Mouse (Mus musculus): ENCODE measurements around the gene Psmb8. TPM values are rescaled to one million over a fixed set of nuclear protein-coding genes. Genes with fewer than 3 reads are reported as not detected.

The Psmb8 gene
- polyA plus RNA-seq, 1 experiment from 2014 or later = 13.7 TPM

DNA sequence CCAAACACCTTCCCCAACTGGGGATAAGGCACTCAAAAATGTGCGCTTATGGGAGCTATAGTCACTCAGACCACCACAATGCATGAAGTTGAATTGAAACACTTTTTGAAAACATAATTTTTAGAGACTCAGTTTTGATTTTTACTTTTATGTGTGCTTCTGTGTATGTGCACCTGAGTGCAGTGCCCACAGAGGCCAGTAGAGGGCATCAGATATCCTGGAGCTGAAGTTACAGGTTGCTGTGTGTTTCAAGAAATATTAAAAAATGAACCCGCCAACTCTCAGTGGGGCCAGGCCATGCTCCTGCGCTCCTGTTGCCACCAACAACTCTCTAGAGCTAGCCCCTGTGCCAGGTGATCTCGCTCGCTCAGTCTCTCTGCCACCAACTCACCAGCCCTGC, 25.0 kb upstream of the Psmb8 start:
- no peaks in the 10 kb centered on the region for H3K36me3 ChIP-seq (ENCODE audit: control insufficient read depth, insufficient read depth, low read length)
- no peak overlapping the region for H3K9ac ChIP-seq (ENCODE audit: low read length)
- H3K4me3 ChIP-seq (ENCODE audit: low read depth, low read length) = no peak overlapping the region
- ATAC-seq (replicated peaks; ENCODE audit: low FRiP score, low TSS enrichment, low read depth) = no peak
- no peak for DNase-seq (ENCODE audit: low spot score)
- no peak overlapping the region for H3K27ac ChIP-seq (ENCODE audit: low read depth)
- H3K27me3 ChIP-seq (replicated peaks; ENCODE audit: control insufficient read depth, insufficient read depth, low read length) = 0 out of 2 replicates have a peak, but pooled peaks cover 7% of the 10 kb centered on the region
- H3K4me1 ChIP-seq (replicated peaks; ENCODE audit: control insufficient read depth, insufficient read depth, low read length) = no peaks in the 10 kb centered on the region
- 90% methylated on average over 5 of the region's 5 CpGs for WGBS
- peaks cover 7% of the 10 kb centered on the region for H3K9me3 ChIP-seq (ENCODE audit: control insufficient read depth, low read length)
- no peak overlapping the region for H3K4me2 ChIP-seq (ENCODE audit: low read length)

- Histone ChIP-seq H3K27me3 (replicated peaks; ENCODE audit: control insufficient read depth, insufficient read depth, low read length) (0 out of 2 replicates have a peak, but pooled peaks cover 7% of the 10 kb centered on the region), H3K27ac (ENCODE audit: low read depth) (no peak overlapping the region), H3K4me2 (ENCODE audit: low read length) (no peak overlapping the region), H3K9me3 (ENCODE audit: control insufficient read depth, low read length) (peaks cover 7% of the 10 kb centered on the region), H3K4me1 (replicated peaks; ENCODE audit: control insufficient read depth, insufficient read depth, low read length) (no peaks in the 10 kb centered on the region), H3K9ac (ENCODE audit: low read length) (no peak overlapping the region), H3K4me3 (ENCODE audit: low read depth, low read length) (no peak overlapping the region), H3K36me3 (ENCODE audit: control insufficient read depth, insufficient read depth, low read length) (no peaks in the 10 kb centered on the region)
- WGBS = 74% methylated on average over 1 of the region's 1 CpGs
- ATAC-seq (replicated peaks; ENCODE audit: low FRiP score, low TSS enrichment, low read depth) = no peak
- no peak for DNase-seq (ENCODE audit: low spot score)
These were observed 23.4 kb upstream of the Psmb8 start for GRCm38 (mm10) chr17:34174075-34174474.

- H3K27me3 ChIP-seq (replicated peaks; ENCODE audit: control insufficient read depth, insufficient read depth, low read length) = no peaks in the 10 kb centered on the region
- no peaks in the 10 kb centered on the region for H3K4me1 ChIP-seq (replicated peaks; ENCODE audit: control insufficient read depth, insufficient read depth, low read length)
- no peak overlapping the region for H3K9ac ChIP-seq (ENCODE audit: low read length)
- WGBS = 67% methylated on average over 4 of the region's 4 CpGs
- ATAC-seq (replicated peaks; ENCODE audit: low FRiP score, low TSS enrichment, low read depth) (no peak), DNase-seq (ENCODE audit: low spot score) (no peak)
- H3K9me3 ChIP-seq (ENCODE audit: control insufficient read depth, low read length) = peaks cover 7% of the 10 kb centered on the region
- H3K27ac ChIP-seq (ENCODE audit: low read depth) = no peak overlapping the region
- no peaks in the 10 kb centered on the region for H3K36me3 ChIP-seq (ENCODE audit: control insufficient read depth, insufficient read depth, low read length)
- H3K4me3 ChIP-seq (ENCODE audit: low read depth, low read length) = no peak overlapping the region
- no peak overlapping the region for H3K4me2 ChIP-seq (ENCODE audit: low read length)
These were observed 20.3 kb upstream of the Psmb8 start for GRCm38 (mm10) chr17:34177179-34177578.

DNA sequence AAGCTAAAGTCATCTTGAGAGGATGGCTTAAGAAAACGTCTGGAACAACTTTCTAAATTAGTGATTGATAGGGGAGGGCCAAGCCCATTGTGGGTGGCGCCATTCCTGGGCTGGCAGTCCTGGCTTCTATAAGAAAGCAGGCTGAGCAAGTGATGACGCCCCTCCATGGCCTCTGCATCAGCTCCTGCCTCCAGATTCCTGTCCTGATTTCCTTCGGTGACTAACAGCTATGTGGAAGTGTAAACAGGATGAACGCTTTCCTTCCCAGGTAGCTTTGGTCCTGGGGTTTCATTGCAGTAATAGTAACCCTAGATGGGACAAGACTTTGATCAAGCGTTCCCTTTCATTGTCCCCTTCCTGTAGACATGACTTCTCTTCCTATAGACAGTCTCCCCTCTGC, 18.5 kb upstream of the Psmb8 start:
- no peak overlapping the region for H3K27ac ChIP-seq (ENCODE audit: low read depth)
- no peak overlapping the region for H3K4me3 ChIP-seq (ENCODE audit: low read depth, low read length)
- DNase-seq (ENCODE audit: low spot score) = no peak
- no peak overlapping the region for H3K4me2 ChIP-seq (ENCODE audit: low read length)
- H3K27me3 ChIP-seq (replicated peaks; ENCODE audit: control insufficient read depth, insufficient read depth, low read length) = peaks cover 5% of the 10 kb centered on the region; the same call in 1 of the 2 replicates
- H3K36me3 ChIP-seq (ENCODE audit: control insufficient read depth, insufficient read depth, low read length) = no peaks in the 10 kb centered on the region
- H3K9ac ChIP-seq (ENCODE audit: low read length) = no peak overlapping the region
- no peak for ATAC-seq (replicated peaks; ENCODE audit: low FRiP score, low TSS enrichment, low read depth)
- H3K4me1 ChIP-seq (replicated peaks; ENCODE audit: control insufficient read depth, insufficient read depth, low read length) = no peaks in the 10 kb centered on the region
- peaks cover 7% of the 10 kb centered on the region for H3K9me3 ChIP-seq (ENCODE audit: control insufficient read depth, low read length)
- 61% methylated on average over 6 of the region's 6 CpGs for WGBS

GRCm38 (mm10) chr17:34179913-34180859, 17.3 kb upstream of the Psmb8 start:
- H3K4me1 ChIP-seq (replicated peaks; ENCODE audit: control insufficient read depth, insufficient read depth, low read length) = no peaks in the 10 kb centered on the region
- WGBS = 71% methylated on average over 13 of the region's 13 CpGs
- DNase-seq (ENCODE audit: low spot score) (no peak), ATAC-seq (replicated peaks; ENCODE audit: low FRiP score, low TSS enrichment, low read depth) (no peak)
- no peak overlapping the region for H3K9ac ChIP-seq (ENCODE audit: low read length)
- no peaks in the 10 kb centered on the region for H3K36me3 ChIP-seq (ENCODE audit: control insufficient read depth, insufficient read depth, low read length)
- H3K9me3 ChIP-seq (ENCODE audit: control insufficient read depth, low read length) = peaks cover 7% of the 10 kb centered on the region
- H3K4me3 ChIP-seq (ENCODE audit: low read depth, low read length) = no peak overlapping the region
- no peak overlapping the region for H3K4me2 ChIP-seq (ENCODE audit: low read length)
- peaks cover 6% of the 10 kb centered on the region; the same call in 1 of the 2 replicates for H3K27me3 ChIP-seq (replicated peaks; ENCODE audit: control insufficient read depth, insufficient read depth, low read length)
- no peak overlapping the region for H3K27ac ChIP-seq (ENCODE audit: low read depth)

- no peak for DNase-seq (ENCODE audit: low spot score)
- 69% methylated on average over 15 of the region's 15 CpGs for WGBS
These were observed 13.8 kb upstream of the Psmb8 start for GRCm38 (mm10) chr17:34183564-34184219.

GRCm38 (mm10) chr17:34185526-34185925, 12.0 kb upstream of the Psmb8 start:
- 88% methylated on average over 9 of the region's 9 CpGs for WGBS

More at GRCm38 (mm10) chr17:34183564-34184219, 13.8 kb upstream of the Psmb8 start:
- Histone ChIP-seq H3K4me3 (ENCODE audit: low read depth, low read length) (no peak overlapping the region), H3K9me3 (ENCODE audit: control insufficient read depth, low read length) (no peaks in the 10 kb centered on the region), H3K4me2 (ENCODE audit: low read length) (no peak overlapping the region), H3K27me3 (replicated peaks; ENCODE audit: control insufficient read depth, insufficient read depth, low read length) (peaks cover 22% of the 10 kb centered on the region), H3K4me1 (replicated peaks; ENCODE audit: control insufficient read depth, insufficient read depth, low read length) (peaks cover 6% of the 10 kb centered on the region), H3K36me3 (ENCODE audit: control insufficient read depth, insufficient read depth, low read length) (no peaks in the 10 kb centered on the region), H3K9ac (ENCODE audit: low read length) (no peak overlapping the region), H3K27ac (ENCODE audit: low read depth) (no peak overlapping the region)
- no peak for ATAC-seq (replicated peaks; ENCODE audit: low FRiP score, low TSS enrichment, low read depth)

GRCm38 (mm10) chr17:34186885-34187260, 10.6 kb upstream of the Psmb8 start:
- DNase-seq (ENCODE audit: low spot score) = no peak

More at GRCm38 (mm10) chr17:34185526-34185925, 12.0 kb upstream of the Psmb8 start:
- DNase-seq (ENCODE audit: low spot score) = no peak
- Histone ChIP-seq H3K4me3 (ENCODE audit: low read depth, low read length) (no peak overlapping the region), H3K27me3 (replicated peaks; ENCODE audit: control insufficient read depth, insufficient read depth, low read length) (peaks cover 33% of the 10 kb centered on the region), H3K4me2 (ENCODE audit: low read length) (no peak overlapping the region), H3K27ac (ENCODE audit: low read depth) (no peak overlapping the region), H3K4me1 (replicated peaks; ENCODE audit: control insufficient read depth, insufficient read depth, low read length) (peaks cover 6% of the 10 kb centered on the region), H3K9me3 (ENCODE audit: control insufficient read depth, low read length) (no peaks in the 10 kb centered on the region), H3K9ac (ENCODE audit: low read length) (no peak overlapping the region), H3K36me3 (ENCODE audit: control insufficient read depth, insufficient read depth, low read length) (no peaks in the 10 kb centered on the region)
- ATAC-seq (replicated peaks; ENCODE audit: low FRiP score, low TSS enrichment, low read depth) = no peak

More at GRCm38 (mm10) chr17:34186885-34187260, 10.6 kb upstream of the Psmb8 start:
- ATAC-seq (replicated peaks; ENCODE audit: low FRiP score, low TSS enrichment, low read depth) = no peak
- H3K4me2 ChIP-seq (ENCODE audit: low read length) = peak overlapping the region; percentile 91
- H3K4me3 ChIP-seq (ENCODE audit: low read depth, low read length) = peak overlapping the region; percentile 49
- H3K27ac ChIP-seq (ENCODE audit: low read depth) = no peak overlapping the region
- H3K27me3 ChIP-seq (replicated peaks; ENCODE audit: control insufficient read depth, insufficient read depth, low read length) = peaks cover 45% of the 10 kb centered on the region
- H3K36me3 ChIP-seq (ENCODE audit: control insufficient read depth, insufficient read depth, low read length) = no peaks in the 10 kb centered on the region
- H3K9ac ChIP-seq (ENCODE audit: low read length) = peak overlapping the region; percentile 39
- peaks cover 6% of the 10 kb centered on the region for H3K4me1 ChIP-seq (replicated peaks; ENCODE audit: control insufficient read depth, insufficient read depth, low read length)
- WGBS = 4% methylated on average over 14 of the region's 14 CpGs
- no peaks in the 10 kb centered on the region for H3K9me3 ChIP-seq (ENCODE audit: control insufficient read depth, low read length)

Data from intestine, embryonic 14.5 days (tissue).